Mouse (Mus musculus) CH12.LX (cell line): ENCODE results near the gene Podxl2. TPM values are rescaled to one million over a fixed set of nuclear protein-coding genes. Genes with fewer than 3 reads are reported as not detected.

Experiments
- DNase-seq: peaks from one replicate; pipeline ENCODE4 v3.0.0-alpha.2; 2013; ENCODE audit errors: extremely low read depth
- H3K27ac ChIP-seq: 2 replicates; pipeline ENCODE4 v1.5.1; 2012; ENCODE audit warnings: low read depth, mild to moderate bottlenecking, control low read depth, moderate library complexity; ENCODE audit not compliant: insufficient read depth
- H3K27me3 ChIP-seq: replicated peaks from 2 replicates; pipeline ENCODE3; 2012; ENCODE audit warnings: inconsistent platforms
- H3K36me3 ChIP-seq, 2 experiments: replicated peaks in 1 of 2; 2 replicates each; pipeline versions ENCODE3 to v1.6.1; 2012; ENCODE audit warnings: inconsistent platforms in 1 of 2, low read length in 1 of 2, mild to moderate bottlenecking in 1 of 2, mixed read lengths in 1 of 2, moderate library complexity in 1 of 2; ENCODE audit not compliant: control insufficient read depth in 1 of 2, insufficient read depth in 1 of 2
- H3K4me1 ChIP-seq, 2 experiments: 2 replicates each; pipeline ENCODE4 v1.6.1; 2012; ENCODE audit warnings: inconsistent platforms in 1 of 2, moderate library complexity in 1 of 2; ENCODE audit not compliant: insufficient read depth in 2 of 2, control insufficient read depth in 1 of 2
- H3K4me2 ChIP-seq: 2 replicates; pipeline ENCODE4 v1.6.1; 2012; ENCODE audit warnings: low read depth, mild to moderate bottlenecking, control low read depth; ENCODE audit not compliant: poor library complexity, insufficient read depth, severe bottlenecking
- H3K4me3 ChIP-seq, 3 experiments: fragments of 150-350 bp in 1 of 3; sonication (generic) in 1 of 3; replicated peaks in 1 of 3; 2 replicates each; pipeline versions ENCODE3 to v1.5.1; 2011 to 2012; ENCODE audit warnings: low read depth in 2 of 3, low read length in 2 of 3, mild to moderate bottlenecking in 2 of 3, moderate library complexity in 2 of 3, control low read depth in 1 of 3, improper control_type of control experiment in 1 of 3, inconsistent platforms in 1 of 3, mixed read lengths in 1 of 3; ENCODE audit not compliant: poor library complexity in 1 of 3
- H3K79me2 ChIP-seq: replicated peaks from 2 replicates; pipeline ENCODE4 v1.6.1; 2012; ENCODE audit warnings: mild to moderate bottlenecking, moderate library complexity; ENCODE audit not compliant: control insufficient read depth, poor library complexity, insufficient read depth, severe bottlenecking; ENCODE audit errors: extremely low read depth
- H3K9ac ChIP-seq: 2 replicates; pipeline ENCODE4 v1.6.1; 2012; ENCODE audit warnings: low read depth, mild to moderate bottlenecking, control low read depth, moderate library complexity; ENCODE audit not compliant: insufficient read depth
- H3K9me3 ChIP-seq: replicated peaks from 2 replicates; pipeline ENCODE3; 2012; ENCODE audit warnings: low read length, inconsistent platforms, mixed read lengths
- CHD2 ChIP-seq: IDR thresholded peaks from 2 replicates; pipeline ENCODE4 v1.6.1; 2011; ENCODE audit warnings: low read length, improper control_type of control experiment
- ELF1 ChIP-seq: IDR thresholded peaks from 2 replicates; pipeline ENCODE4 v1.6.1; 2014; ENCODE audit warnings: low read depth, mild to moderate bottlenecking, inconsistent platforms, low read length, improper control_type of control experiment
- ETS1 ChIP-seq: conservative IDR thresholded peaks from 2 replicates; pipeline ENCODE4 v1.6.1; 2012; ENCODE audit warnings: low read depth, mild to moderate bottlenecking, inconsistent platforms, low read length, improper control_type of control experiment, moderate library complexity
- JUN ChIP-seq: IDR thresholded peaks from 2 replicates; pipeline ENCODE4 v1.6.1; 2011; ENCODE audit warnings: low read depth, mild to moderate bottlenecking, low read length, improper control_type of control experiment, moderate library complexity; ENCODE audit not compliant: insufficient read depth
- JUND ChIP-seq: conservative IDR thresholded peaks from 2 replicates; pipeline ENCODE4 v1.6.1; 2011; ENCODE audit warnings: low read depth, low read length, improper control_type of control experiment
- KAT2A ChIP-seq: IDR thresholded peaks from 2 replicates; pipeline ENCODE4 v1.6.1; 2012; ENCODE audit warnings: low read length, improper control_type of control experiment, inconsistent platforms; ENCODE audit not compliant: insufficient replicate concordance
- MAFK ChIP-seq: IDR thresholded peaks from 2 replicates; pipeline ENCODE4 v1.6.1; 2011; ENCODE audit warnings: low read length, improper control_type of control experiment; ENCODE audit not compliant: insufficient replicate concordance
- MAX ChIP-seq: IDR thresholded peaks from 2 replicates; pipeline ENCODE4 v1.6.1; 2011; ENCODE audit warnings: low read length, improper control_type of control experiment
- MAZ ChIP-seq: IDR thresholded peaks from 2 replicates; pipeline ENCODE4 v1.6.1; 2012; ENCODE audit warnings: low read depth, mild to moderate bottlenecking, inconsistent platforms, low read length, improper control_type of control experiment, moderate library complexity
- MEF2A ChIP-seq: IDR thresholded peaks from 2 replicates; pipeline ENCODE4 v1.6.1; 2014; ENCODE audit warnings: low read depth, mild to moderate bottlenecking, inconsistent platforms, low read length, improper control_type of control experiment, borderline replicate concordance
- MXI1 ChIP-seq: IDR thresholded peaks from 2 replicates; pipeline ENCODE4 v1.6.1; 2011; ENCODE audit warnings: mild to moderate bottlenecking, low read depth, low read length, improper control_type of control experiment
- NELFE ChIP-seq: IDR thresholded peaks from 2 replicates; pipeline ENCODE4 v1.6.1; 2011; ENCODE audit warnings: low read depth, low read length, improper control_type of control experiment
- NRF1 ChIP-seq: IDR thresholded peaks from 2 replicates; pipeline ENCODE4 v1.6.1; 2014; ENCODE audit warnings: low read depth, mild to moderate bottlenecking, inconsistent platforms, low read length, improper control_type of control experiment, moderate library complexity
- POLR2AphosphoS2 ChIP-seq: IDR thresholded peaks from 2 replicates; pipeline ENCODE4 v1.6.1; 2011; ENCODE audit warnings: low read depth, low read length, improper control_type of control experiment
- RAD21 ChIP-seq: IDR thresholded peaks from 2 replicates; pipeline ENCODE4 v1.6.1; 2011; ENCODE audit warnings: low read depth, mild to moderate bottlenecking, low read length, improper control_type of control experiment, moderate library complexity
- RCOR1 ChIP-seq: conservative IDR thresholded peaks from 2 replicates; pipeline ENCODE4 v1.6.1; 2012; ENCODE audit warnings: low read depth, mild to moderate bottlenecking, inconsistent platforms, low read length, improper control_type of control experiment
- SIN3A ChIP-seq: IDR thresholded peaks from 2 replicates; pipeline ENCODE4 v1.6.1; 2012; ENCODE audit warnings: low read length, improper control_type of control experiment, inconsistent platforms
- SMC3 ChIP-seq: IDR thresholded peaks from 2 replicates; pipeline ENCODE4 v1.6.1; 2011; ENCODE audit warnings: low read depth, low read length, improper control_type of control experiment
- TCF12 ChIP-seq: IDR thresholded peaks from 2 replicates; pipeline ENCODE4 v1.6.1; 2014; ENCODE audit warnings: low read depth, mild to moderate bottlenecking, inconsistent platforms, low read length, improper control_type of control experiment
- USF2 ChIP-seq: conservative IDR thresholded peaks from 2 replicates; pipeline ENCODE4 v1.6.1; 2011; ENCODE audit warnings: low read depth, low read length, improper control_type of control experiment
- ZC3H11A ChIP-seq: IDR thresholded peaks from 2 replicates; pipeline ENCODE4 v1.6.1; 2012; ENCODE audit warnings: low read depth, mild to moderate bottlenecking, inconsistent platforms, low read length, improper control_type of control experiment
- ZNF384 ChIP-seq: IDR thresholded peaks from 2 replicates; pipeline ENCODE4 v1.6.1; 2012; ENCODE audit warnings: low read depth, low read length, improper control_type of control experiment, inconsistent platforms
- dilution Hi-C: fragments of 300-500 bp; cut with MboI; formaldehyde crosslinking; loops from 2 replicates; pipeline ENCODE4 v1.14.3; 2020; ENCODE audit warnings: low sequenced_read_pairs; ENCODE audit not compliant: extremely low pct_unique_long_range_greater_than_20kb, extremely low pct_ligation_motif_present
- in situ Hi-C: fragments of 300-500 bp; cut with MboI; formaldehyde crosslinking; loops from 3 replicates; pipeline ENCODE4 v1.14.3; 2019; ENCODE audit warnings: low sequenced_read_pairs, low pct_ligation_motif_present, low pct_unique_long_range_greater_than_20kb, mixed read lengths
- polyA plus RNA-seq: library from polyadenylated mRNA; unstranded; fragments of >175 nt; gene quantifications from 2 replicates; pipeline ENCODE4 v1.2.1, GENCODE M21; 2012; ENCODE audit warnings: low read depth; ENCODE audit not compliant: insufficient read length
- total RNA-seq, 2 experiments: library from RNA; depleted of rRNA; stranded (reverse); fragments of 300-350 nt in 1 of 2; fragments of >200 nt in 1 of 2; gene quantifications; 2 replicates each; pipeline ENCODE4 v1.2.3; 2012 to 2014

Podxl2 gene
- total RNA-seq (2012; rRNA removed) (0.34 and 0.81 TPM in 2 replicates), total RNA-seq (2014; rRNA removed) (0.57 and 0.93 TPM in 2 replicates), polyA plus RNA-seq (0.79 TPM in 1 of 2 replicates, not detected in the other)

- TF ChIP-seq POLR2AphosphoS2 (no peak), MAZ (no peak), MAX (no peak), ZC3H11A (no peak), CHD2 (no peak), USF2 (no peak), JUN (no peak), SMC3 (no peak), MEF2A (no peak), ZNF384 (no peak)
- peaks cover 0 to 14% of the 10 kb centered on the region in 2 experiments for H3K36me3 ChIP-seq
- H3K4me1 ChIP-seq = peaks cover 3 to 4% of the 10 kb centered on the region in 2 experiments
- dilution Hi-C loops = no loop called here
- DNase-seq = no peak
- in situ Hi-C loops = loop anchor here (25.0 kb wide), 1 partner anchor 763 kb away; no protein-coding TSS in a partner anchor
- no peaks in the 10 kb centered on the region for H3K27me3 ChIP-seq
- H3K4me3 ChIP-seq = no peak within 1 kb of the TSS
- no peaks in the 10 kb centered on the region for H3K79me2 ChIP-seq
- no peak within 1 kb of the TSS for H3K4me2 ChIP-seq
- peaks cover 6% of the 10 kb centered on the region for H3K9me3 ChIP-seq
- H3K9ac ChIP-seq = no peak within 1 kb of the TSS
- H3K27ac ChIP-seq = no peak within 1 kb of the TSS
Observed at GRCm38 (mm10) chr6:88874868-88875508, at the start of gene Podxl2. Gene Podxl2, minus strand, starts transcription at chr6:88875044.

- Histone ChIP-seq H3K36me3 (no peaks in the 10 kb centered on the region), H3K4me2 (no peak overlapping the region), H3K4me1 (peaks cover 6 to 11% of the 10 kb centered on the region in 2 experiments), H3K79me2 (no peaks in the 10 kb centered on the region), H3K9ac (no peak overlapping the region), H3K27ac (no peak overlapping the region), H3K9me3 (no peaks in the 10 kb centered on the region), H3K27me3 (no peaks in the 10 kb centered on the region), H3K4me3 (no peak overlapping the region)
- TF ChIP-seq RAD21 = no peak
- no peak for TF ChIP-seq ETS1
- TF ChIP-seq JUND = no peak
- no peak for TF ChIP-seq MXI1
- TF ChIP-seq RCOR1 = no peak
- no peak for TF ChIP-seq MAFK
- TF ChIP-seq SIN3A = no peak
- TF ChIP-seq ZC3H11A = no peak
- TF ChIP-seq KAT2A = no peak
- no peak for TF ChIP-seq TCF12
- TF ChIP-seq USF2 = no peak
- no peak for TF ChIP-seq NRF1
- no peak for TF ChIP-seq NELFE
- no peak for TF ChIP-seq JUN
- TF ChIP-seq ELF1 = no peak
- in situ Hi-C loops (no loop called here), dilution Hi-C loops (no loop called here)
- DNase-seq = no peak
Observed at GRCm38 (mm10) chr6:88918802-88919201, 44.0 kb upstream of the Podxl2 start.
